Mouse (Mus musculus) limb, embryonic 12.5 days (tissue): ENCODE measurements at regions not wholly inside any gene's neighbourhood (a gene's known extent, or its start where the extent isn't known, plus 50 kb on each side); places are given as distances from the start of the nearest gene placed in this dataset.

Experiments
- ATAC-seq: fragments of 200-750 bp; cut with Nextera tagmentation; 2 replicates; pipeline ENCODE4 v1.8.0; 2017; ENCODE audit warnings: low read depth, moderate TSS enrichment; ENCODE audit not compliant: insufficient number of reproducible peaks, insufficient read depth, low FRiP score, low TSS enrichment
- H3K27ac ChIP-seq: fragments of 300-500 bp; sonication (generic); 2 replicates; pipeline ENCODE4 v1.5.1; 2016; ENCODE audit warnings: mild to moderate bottlenecking, moderate library complexity
- H3K27me3 ChIP-seq: fragments of 300-500 bp; sonication (generic); 2 replicates; pipeline ENCODE4 v1.6.1; 2016; ENCODE audit warnings: mild to moderate bottlenecking, moderate library complexity
- H3K36me3 ChIP-seq: fragments of 300-500 bp; sonication (generic); 2 replicates; pipeline ENCODE4 v1.6.1; 2016; ENCODE audit warnings: mild to moderate bottlenecking, moderate library complexity
- H3K4me1 ChIP-seq: fragments of 300-500 bp; sonication (generic); replicated peaks from 2 replicates; pipeline ENCODE4 v1.6.1; 2016
- H3K4me2 ChIP-seq: fragments of 300-500 bp; sonication (generic); 2 replicates; pipeline ENCODE4 v1.6.1; 2016; ENCODE audit warnings: mild to moderate bottlenecking, moderate library complexity
- H3K4me3 ChIP-seq: fragments of 300-500 bp; sonication (generic); replicated peaks from 2 replicates; pipeline ENCODE4 v1.5.1; 2016; ENCODE audit warnings: mild to moderate bottlenecking
- H3K9ac ChIP-seq: fragments of 300-500 bp; sonication (generic); replicated peaks from 2 replicates; pipeline ENCODE4 v1.6.1; 2016; ENCODE audit warnings: mild to moderate bottlenecking, moderate library complexity
- H3K9me3 ChIP-seq: fragments of 300-500 bp; sonication (generic); 2 replicates; pipeline ENCODE4 v1.6.1; 2016; ENCODE audit warnings: mild to moderate bottlenecking, moderate library complexity
- WGBS: fragments of 180-500 bp; shearing (Covaris S2); methylation state at CpG from one replicate; pipeline ENCODE4 v1.1.7; 2016; 5-methylcytosine and 5-hydroxymethylcytosine counted together

GRCm38 (mm10) chr14:60490886-60491285, 117.8 kb downstream of the Amer2 start:
- peaks cover 8% of the 10 kb centered on the region for H3K4me1 ChIP-seq
- no peak overlapping the region for H3K9ac ChIP-seq
- no peaks in the 10 kb centered on the region for H3K9me3 ChIP-seq
- no peak overlapping the region for H3K27ac ChIP-seq
- H3K27me3 ChIP-seq = peaks cover 9% of the 10 kb centered on the region; the same call in 1 of the 2 replicates
- H3K4me2 ChIP-seq = no peak overlapping the region
- ATAC-seq = no peak
- no peak overlapping the region for H3K4me3 ChIP-seq
- WGBS = 90% methylated on average over 2 of the region's 2 CpGs
- H3K36me3 ChIP-seq = no peaks in the 10 kb centered on the region

GRCm38 (mm10) chr14:60495441-60495840, 122.4 kb downstream of the Amer2 start:
- no peak for ATAC-seq
- H3K27ac ChIP-seq = no peak overlapping the region
- no peaks in the 10 kb centered on the region for H3K4me1 ChIP-seq

GRCm38 (mm10) chr14:60502552-60502951, 129.5 kb downstream of the Amer2 start:
- ATAC-seq = no peak
- no peak overlapping the region for H3K4me2 ChIP-seq
- H3K27ac ChIP-seq = no peak overlapping the region
- WGBS = 85% methylated on average over 6 of the region's 6 CpGs
- no peaks in the 10 kb centered on the region for H3K4me1 ChIP-seq
- H3K4me3 ChIP-seq = no peak overlapping the region
- no peak overlapping the region for H3K9ac ChIP-seq
- no peaks in the 10 kb centered on the region for H3K9me3 ChIP-seq
- H3K36me3 ChIP-seq = no peaks in the 10 kb centered on the region
- no peaks in the 10 kb centered on the region for H3K27me3 ChIP-seq

More at GRCm38 (mm10) chr14:60495441-60495840, 122.4 kb downstream of the Amer2 start:
- H3K4me2 ChIP-seq = no peak overlapping the region
- WGBS = 87% methylated on average over 5 of the region's 5 CpGs
- H3K36me3 ChIP-seq = no peaks in the 10 kb centered on the region
- H3K4me3 ChIP-seq = no peak overlapping the region
- no peaks in the 10 kb centered on the region for H3K9me3 ChIP-seq
- no peak overlapping the region for H3K9ac ChIP-seq
- H3K27me3 ChIP-seq = peaks cover under 1% of the 10 kb centered on the region; the same call in 1 of the 2 replicates

GRCm38 (mm10) chr14:60505066-60505465, 128.7 kb upstream of the Spata13 start:
- Histone ChIP-seq H3K9ac (no peak overlapping the region), H3K9me3 (no peaks in the 10 kb centered on the region), H3K36me3 (no peaks in the 10 kb centered on the region), H3K4me3 (no peak overlapping the region), H3K4me2 (no peak overlapping the region), H3K27me3 (no peaks in the 10 kb centered on the region), H3K4me1 (no peaks in the 10 kb centered on the region), H3K27ac (no peak overlapping the region)
- 81% methylated on average over 6 of the region's 6 CpGs for WGBS
- ATAC-seq = no peak

- H3K27ac ChIP-seq = no peak overlapping the region
- WGBS = 80% methylated on average over 12 of the region's 12 CpGs
- H3K27me3 ChIP-seq = no peaks in the 10 kb centered on the region
- H3K9ac ChIP-seq = no peak overlapping the region
- no peaks in the 10 kb centered on the region for H3K9me3 ChIP-seq
- H3K4me2 ChIP-seq = no peak overlapping the region
- no peak for ATAC-seq
- H3K4me1 ChIP-seq = no peaks in the 10 kb centered on the region
- H3K36me3 ChIP-seq = no peaks in the 10 kb centered on the region
- no peak overlapping the region for H3K4me3 ChIP-seq
Measured at GRCm38 (mm10) chr14:60506296-60506695, 127.5 kb upstream of the Spata13 start.

- Histone ChIP-seq H3K9ac (no peak overlapping the region), H3K36me3 (no peaks in the 10 kb centered on the region), H3K27me3 (no peaks in the 10 kb centered on the region), H3K4me3 (no peak overlapping the region), H3K27ac (no peak overlapping the region), H3K4me1 (peaks cover 4% of the 10 kb centered on the region; the same call in 1 of the 2 replicates), H3K9me3 (no peaks in the 10 kb centered on the region), H3K4me2 (no peak overlapping the region)
- WGBS = 30% methylated on average over 8 of the region's 8 CpGs
- ATAC-seq = no peak
Measured at GRCm38 (mm10) chr14:60513560-60513959, 120.2 kb upstream of the Spata13 start.

- Histone ChIP-seq H3K4me2 (no peak overlapping the region), H3K9ac (no peak overlapping the region), H3K4me3 (no peak overlapping the region), H3K27me3 (no peaks in the 10 kb centered on the region), H3K9me3 (no peaks in the 10 kb centered on the region), H3K27ac (no peak overlapping the region), H3K36me3 (no peaks in the 10 kb centered on the region), H3K4me1 (peaks cover 4% of the 10 kb centered on the region; the same call in 1 of the 2 replicates)
- WGBS = 84% methylated on average over 12 of the region's 12 CpGs
- no peak for ATAC-seq
Measured at GRCm38 (mm10) chr14:60515094-60515786, 118.6 kb upstream of the Spata13 start.

- Histone ChIP-seq H3K4me2 (no peak overlapping the region), H3K4me1 (peaks cover 4% of the 10 kb centered on the region; the same call in 1 of the 2 replicates), H3K27ac (no peak overlapping the region), H3K36me3 (no peaks in the 10 kb centered on the region), H3K4me3 (no peak overlapping the region), H3K9ac (no peak overlapping the region), H3K9me3 (no peaks in the 10 kb centered on the region), H3K27me3 (no peaks in the 10 kb centered on the region)
- WGBS = 92% methylated on average over 11 of the region's 11 CpGs
- ATAC-seq = no peak
Measured at GRCm38 (mm10) chr14:60517891-60518290, 115.9 kb upstream of the Spata13 start.

GRCm38 (mm10) chr14:60523010-60523409, 110.8 kb upstream of the Spata13 start:
- no peak overlapping the region for H3K9ac ChIP-seq
- H3K36me3 ChIP-seq = no peaks in the 10 kb centered on the region
- WGBS = 57% methylated on average over 1 of the region's 1 CpGs
- H3K4me1 ChIP-seq = no peaks in the 10 kb centered on the region
- H3K4me2 ChIP-seq = no peak overlapping the region
- ATAC-seq = no peak
- H3K27ac ChIP-seq = no peak overlapping the region
- H3K4me3 ChIP-seq = no peak overlapping the region
- no peaks in the 10 kb centered on the region for H3K9me3 ChIP-seq
- H3K27me3 ChIP-seq = no peaks in the 10 kb centered on the region

- Histone ChIP-seq H3K9me3 (no peaks in the 10 kb centered on the region), H3K4me1 (0 out of 2 replicates have a peak, but pooled peaks cover under 1% of the 10 kb centered on the region), H3K27me3 (no peaks in the 10 kb centered on the region), H3K9ac (no peak overlapping the region), H3K4me3 (no peak overlapping the region), H3K36me3 (no peaks in the 10 kb centered on the region), H3K4me2 (no peak overlapping the region), H3K27ac (no peak overlapping the region)
- ATAC-seq = no peak
- WGBS = 76% methylated on average over 4 of the region's 4 CpGs
Measured at GRCm38 (mm10) chr14:60524869-60525268, 108.9 kb upstream of the Spata13 start.

- H3K4me3 ChIP-seq = no peak overlapping the region
- 74% methylated on average over 13 of the region's 13 CpGs for WGBS
- H3K36me3 ChIP-seq = no peaks in the 10 kb centered on the region
- no peaks in the 10 kb centered on the region for H3K27me3 ChIP-seq
- H3K4me1 ChIP-seq = 0 out of 2 replicates have a peak, but pooled peaks cover 6% of the 10 kb centered on the region
- no peak overlapping the region for H3K9ac ChIP-seq
- H3K4me2 ChIP-seq = no peak overlapping the region
- ATAC-seq = no peak
- no peaks in the 10 kb centered on the region for H3K9me3 ChIP-seq
- no peak overlapping the region for H3K27ac ChIP-seq
Measured at GRCm38 (mm10) chr14:60525284-60525962, 108.4 kb upstream of the Spata13 start.
